Mouse (Mus musculus): ENCODE measurements around the gene Erbb4. TPM values are rescaled to one million over a fixed set of nuclear protein-coding genes. Genes with fewer than 3 reads are reported as not detected.

Gene Erbb4
- total and polyA plus RNA-seq, 2 experiments = 0.50 to 2.9 TPM

DNA sequence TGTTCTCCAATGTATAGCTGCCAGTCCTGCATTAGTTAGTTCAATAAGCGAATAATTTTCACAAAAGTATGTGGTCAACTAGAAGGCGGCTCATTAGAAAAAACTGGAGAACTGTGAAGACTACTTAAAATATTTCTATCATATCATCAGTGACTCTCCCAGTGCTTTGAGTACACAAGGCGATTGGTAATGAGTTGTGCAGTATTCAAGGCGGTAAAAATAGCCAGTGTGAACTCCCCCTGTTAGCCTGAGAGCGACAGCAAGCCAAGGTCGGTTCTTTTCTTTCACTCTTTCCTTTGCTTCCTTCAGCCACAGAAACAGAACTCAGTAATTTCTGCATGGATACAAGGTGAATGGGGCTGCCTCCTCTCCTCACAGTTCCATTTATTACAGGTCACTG is 22.1 kb downstream of the Erbb4 start:
- H3K27me3 ChIP-seq (ENCODE audit: control insufficient read depth, insufficient read depth, low read length) = no peaks in the 10 kb centered on the region
- H3K36me3 ChIP-seq (ENCODE audit: control insufficient read depth, insufficient read depth, low read length) = no peaks in the 10 kb centered on the region
- no peaks in the 10 kb centered on the region for H3K79me2 ChIP-seq (ENCODE audit: control insufficient read depth, insufficient read depth, low read length)
- DNase-seq (ENCODE audit: extremely low read depth, low read depth, low spot score) = no peak
- H3K27ac ChIP-seq (replicated peaks; ENCODE audit: insufficient read depth, low read depth, low read length) = no peak overlapping the region
- H3K9ac ChIP-seq (ENCODE audit: low read depth, low read length) = no peak overlapping the region
- no peak for TF ChIP-seq CTCF (IDR thresholded peaks at IDR 0.05; ENCODE audit: low read depth, low read length)
- no peak for TF ChIP-seq POLR2A (IDR thresholded peaks at IDR 0.05; ENCODE audit: extremely low read depth, insufficient read depth, low read length)
- no peaks in the 10 kb centered on the region for H3K4me1 ChIP-seq (ENCODE audit: control insufficient read depth, insufficient read depth, low read length)
- H3K4me3 ChIP-seq (ENCODE audit: insufficient read depth, low read depth, low read length) = no peak overlapping the region
- 71% methylated on average over 6 of the region's 6 CpGs for WGBS

GRCm38 (mm10) chr1:69048918-69049317 is 58.9 kb downstream of the Erbb4 start:
- Histone ChIP-seq H3K27me3 (ENCODE audit: control insufficient read depth, insufficient read depth, low read length) (no peaks in the 10 kb centered on the region), H3K27ac (replicated peaks; ENCODE audit: insufficient read depth, low read depth, low read length) (no peak overlapping the region), H3K4me3 (ENCODE audit: insufficient read depth, low read depth, low read length) (no peak overlapping the region), H3K9ac (ENCODE audit: low read depth, low read length) (no peak overlapping the region), H3K36me3 (ENCODE audit: control insufficient read depth, insufficient read depth, low read length) (no peaks in the 10 kb centered on the region), H3K4me1 (ENCODE audit: control insufficient read depth, insufficient read depth, low read length) (no peaks in the 10 kb centered on the region), H3K79me2 (ENCODE audit: control insufficient read depth, insufficient read depth, low read length) (no peaks in the 10 kb centered on the region)
- DNase-seq (ENCODE audit: extremely low read depth, low read depth, low spot score) = no peak
- TF ChIP-seq POLR2A (IDR thresholded peaks at IDR 0.05; ENCODE audit: extremely low read depth, insufficient read depth, low read length) = no peak
- no peak for TF ChIP-seq CTCF (IDR thresholded peaks at IDR 0.05; ENCODE audit: low read depth, low read length)
- WGBS = 88% methylated on average over 4 of the region's 4 CpGs

- 87% methylated on average over 11 of the region's 11 CpGs for WGBS
Observed at GRCm38 (mm10) chr1:69046228-69046978, 61.5 kb downstream of the Erbb4 start.

DNA sequence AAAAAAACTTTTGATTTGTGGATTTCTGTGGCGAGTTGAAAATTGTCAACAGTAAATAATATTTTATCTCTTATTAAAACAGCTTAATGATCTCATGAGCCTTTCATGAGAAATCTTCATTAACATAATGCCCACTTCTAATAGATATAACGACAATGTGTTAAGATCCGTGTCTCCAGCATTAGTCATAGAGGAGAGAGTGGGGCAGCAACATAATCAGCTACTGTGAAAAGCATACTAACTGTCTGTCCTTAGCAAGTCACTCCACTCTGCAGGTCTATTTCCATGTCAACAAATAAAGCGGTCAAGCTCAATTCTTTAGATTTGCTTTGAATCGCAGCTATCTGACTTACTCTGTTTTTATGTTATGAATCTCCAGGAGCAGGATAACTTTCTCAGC is 80.0 kb downstream of the Erbb4 start:
- TF ChIP-seq POLR2A (IDR thresholded peaks at IDR 0.05; ENCODE audit: extremely low read depth, insufficient read depth, low read length) (no peak), CTCF (IDR thresholded peaks at IDR 0.05; ENCODE audit: low read depth, low read length) (no peak)
- no peaks in the 10 kb centered on the region for H3K27me3 ChIP-seq (ENCODE audit: control insufficient read depth, insufficient read depth, low read length)
- no peak overlapping the region for H3K9ac ChIP-seq (ENCODE audit: low read depth, low read length)
- DNase-seq (ENCODE audit: extremely low read depth, low read depth, low spot score) = no peak
- no peak overlapping the region for H3K27ac ChIP-seq (replicated peaks; ENCODE audit: insufficient read depth, low read depth, low read length)
- H3K36me3 ChIP-seq (ENCODE audit: control insufficient read depth, insufficient read depth, low read length) = no peaks in the 10 kb centered on the region
- 80% methylated on average over 5 of the region's 5 CpGs for WGBS
- no peak overlapping the region for H3K4me3 ChIP-seq (ENCODE audit: insufficient read depth, low read depth, low read length)
- no peaks in the 10 kb centered on the region; the same call in 1 of the 2 replicates for H3K4me1 ChIP-seq (ENCODE audit: control insufficient read depth, insufficient read depth, low read length)
- no peaks in the 10 kb centered on the region for H3K79me2 ChIP-seq (ENCODE audit: control insufficient read depth, insufficient read depth, low read length)

More at GRCm38 (mm10) chr1:69046228-69046978, 61.5 kb downstream of the Erbb4 start:
- Histone ChIP-seq H3K4me3 (ENCODE audit: insufficient read depth, low read depth, low read length) (no peak overlapping the region), H3K27ac (replicated peaks; ENCODE audit: insufficient read depth, low read depth, low read length) (no peak overlapping the region), H3K36me3 (ENCODE audit: control insufficient read depth, insufficient read depth, low read length) (no peaks in the 10 kb centered on the region), H3K4me1 (ENCODE audit: control insufficient read depth, insufficient read depth, low read length) (no peaks in the 10 kb centered on the region), H3K79me2 (ENCODE audit: control insufficient read depth, insufficient read depth, low read length) (no peaks in the 10 kb centered on the region), H3K9ac (ENCODE audit: low read depth, low read length) (no peak overlapping the region), H3K27me3 (ENCODE audit: control insufficient read depth, insufficient read depth, low read length) (no peaks in the 10 kb centered on the region)
- DNase-seq (ENCODE audit: extremely low read depth, low read depth, low spot score) = no peak
- TF ChIP-seq POLR2A (IDR thresholded peaks at IDR 0.05; ENCODE audit: extremely low read depth, insufficient read depth, low read length) = no peak

- 63% methylated on average over 3 of the region's 3 CpGs for WGBS
- Histone ChIP-seq H3K4me1 (ENCODE audit: control insufficient read depth, insufficient read depth, low read length) (no peaks in the 10 kb centered on the region; the same call in 1 of the 2 replicates), H3K4me3 (ENCODE audit: insufficient read depth, low read depth, low read length) (no peak overlapping the region), H3K27ac (replicated peaks; ENCODE audit: insufficient read depth, low read depth, low read length) (no peak overlapping the region), H3K9ac (ENCODE audit: low read depth, low read length) (no peak overlapping the region), H3K27me3 (ENCODE audit: control insufficient read depth, insufficient read depth, low read length) (no peaks in the 10 kb centered on the region), H3K79me2 (ENCODE audit: control insufficient read depth, insufficient read depth, low read length) (no peaks in the 10 kb centered on the region), H3K36me3 (ENCODE audit: control insufficient read depth, insufficient read depth, low read length) (no peaks in the 10 kb centered on the region)
- DNase-seq (ENCODE audit: extremely low read depth, low read depth, low spot score) = peak; percentile 22
- TF ChIP-seq CTCF (IDR thresholded peaks at IDR 0.05; ENCODE audit: low read depth, low read length) = no peak
- TF ChIP-seq POLR2A (IDR thresholded peaks at IDR 0.05; ENCODE audit: extremely low read depth, insufficient read depth, low read length) = no peak
Observed at GRCm38 (mm10) chr1:69024858-69025257, 83.0 kb downstream of the Erbb4 start.

All from liver, adult 2 months (tissue).